Mouse (Mus musculus) cerebellum, adult 2 months (tissue): ENCODE results near the gene Hps4. TPM values are rescaled to one million over a fixed set of nuclear protein-coding genes. Genes with fewer than 3 reads are reported as not detected.
"Not testable (repeated sequence)": the region's sequence is repeated elsewhere in the genome, so short reads cannot be mapped to it uniquely, and the experiment has no call there.

ENCODE experiments used
- DNase-seq, 2 experiments: peaks; one replicate each; pipeline ENCODE4 v3.0.0; 2021
- H3K27ac ChIP-seq: fragments of 200-500 bp; 2 replicates; pipeline ENCODE4 v1.5.1; 2012; ENCODE audit warnings: low read length, control low read depth, inconsistent platforms; ENCODE audit not compliant: insufficient read depth
- H3K27me3 ChIP-seq: fragments of 200-500 bp; 2 replicates; pipeline ENCODE4 v1.6.1; 2012; ENCODE audit warnings: inconsistent platforms, mild to moderate bottlenecking, low read length, moderate library complexity; ENCODE audit not compliant: control insufficient read depth, insufficient read depth
- H3K4me1 ChIP-seq: fragments of 200-500 bp; 2 replicates; pipeline ENCODE4 v1.6.1; 2011; ENCODE audit warnings: low read length; ENCODE audit not compliant: control insufficient read depth, insufficient read depth
- H3K4me3 ChIP-seq: fragments of 200-500 bp; replicated peaks from 2 replicates; pipeline ENCODE3; 2011; ENCODE audit warnings: mild to moderate bottlenecking, low read depth, low read length, control low read depth; ENCODE audit not compliant: insufficient read depth
- CTCF ChIP-seq: fragments of 200-500 bp; IDR thresholded peaks from 2 replicates; pipeline ENCODE4 v1.5.1; 2011; ENCODE audit warnings: low read depth, mild to moderate bottlenecking, control low read depth, low read length, moderate library complexity, borderline replicate concordance; ENCODE audit not compliant: insufficient read depth
- POLR2A ChIP-seq: fragments of 200-500 bp; IDR thresholded peaks from 2 replicates; pipeline ENCODE4 v1.6.1; 2011; ENCODE audit warnings: low read length, control low read depth, borderline replicate concordance; ENCODE audit not compliant: insufficient read depth
- WGBS: fragments of 180-500 bp; shearing (Covaris S2); methylation state at CpG from one replicate; pipeline ENCODE4 v1.1.7; 2018; 5-methylcytosine and 5-hydroxymethylcytosine counted together
- polyA plus RNA-seq: library from polyadenylated mRNA; depleted of rRNA; stranded (reverse); fragments of >200 nt; gene quantifications from 2 replicates; pipeline ENCODE4 v1.2.3, GENCODE M21; 2012

Hps4 gene
- polyA plus RNA-seq, 1 experiment = 47.4 TPM

DNA sequence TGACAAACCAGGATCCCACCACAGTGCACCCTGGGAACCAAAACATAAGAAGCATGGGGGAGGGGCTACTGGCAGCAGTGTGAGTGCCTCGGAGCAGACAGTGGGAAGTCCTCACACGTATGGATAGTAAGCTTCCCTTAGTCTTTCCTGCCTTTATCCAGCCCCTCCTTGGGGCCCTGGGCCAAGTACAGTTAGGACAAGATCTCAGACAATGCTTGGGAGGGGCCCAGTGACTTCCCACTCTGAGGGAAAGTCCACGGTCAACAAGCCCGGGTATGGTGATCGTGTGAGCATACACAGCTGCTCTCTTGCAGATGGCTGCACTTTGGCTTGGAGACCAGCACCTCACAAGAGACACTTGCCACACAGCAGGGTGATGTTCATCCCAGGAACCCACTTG, 25.6 kb upstream of the Hps4 start:
- WGBS = 25% methylated on average over 5 of the region's 5 CpGs
- Histone ChIP-seq H3K27me3 (no peaks in the 10 kb centered on the region), H3K27ac (no peak overlapping the region), H3K4me1 (peaks cover 11% of the 10 kb centered on the region), H3K4me3 (no peak overlapping the region)
- TF ChIP-seq CTCF (no peak), POLR2A (no peak)
- DNase-seq = no peak

DNA sequence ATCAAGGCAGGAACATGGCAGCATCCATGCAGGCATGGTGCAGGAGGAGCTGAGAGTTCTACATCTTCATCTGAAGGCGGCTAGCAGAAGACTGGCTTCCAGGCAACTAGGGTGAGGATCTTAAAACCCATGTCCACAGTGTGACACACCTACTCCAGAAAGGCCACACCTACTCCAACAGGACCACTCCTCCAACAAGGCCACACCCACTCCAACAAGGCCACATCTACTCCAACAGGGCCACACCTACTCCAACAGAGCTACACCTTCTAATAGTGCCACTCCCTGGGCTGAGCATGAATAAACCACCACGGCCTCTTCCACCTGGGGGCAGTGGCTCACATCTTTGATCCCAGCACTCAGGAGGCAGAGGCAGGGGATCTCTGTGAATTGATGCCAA, 23.5 kb upstream of the Hps4 start:
- 77% methylated on average over 2 of the region's 2 CpGs for WGBS
- H3K4me1 ChIP-seq = peaks cover 11% of the 10 kb centered on the region
- H3K4me3 ChIP-seq, DNase-seq, H3K27ac ChIP-seq, H3K27me3 ChIP-seq: not testable (repeated sequence)

DNA sequence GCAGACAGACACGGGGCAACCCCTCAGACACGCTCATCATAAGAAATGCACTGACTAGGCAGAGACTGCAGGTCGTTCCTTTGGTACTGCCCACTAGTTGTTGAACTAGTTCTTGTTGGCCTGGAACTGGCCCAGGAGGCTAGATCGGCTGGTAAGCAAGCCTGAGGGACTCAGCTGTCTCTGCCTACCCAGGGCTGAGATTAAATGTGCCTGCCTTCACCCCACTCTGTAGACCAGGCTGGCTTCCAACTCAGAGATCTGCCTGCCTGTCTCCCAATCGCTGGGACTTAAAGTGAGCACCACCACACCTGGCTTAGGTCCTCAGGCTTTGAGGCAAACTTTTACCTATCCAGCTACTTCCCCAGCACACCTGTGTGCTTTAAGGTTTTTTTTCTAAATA, 22.5 kb upstream of the Hps4 start:
- Histone ChIP-seq H3K4me1 (peaks cover 11% of the 10 kb centered on the region), H3K4me3 (no peak overlapping the region), H3K27ac (no peak overlapping the region), H3K27me3 (no peaks in the 10 kb centered on the region)
- TF ChIP-seq POLR2A (no peak), CTCF (no peak)
- no peak for DNase-seq
- 56% methylated on average over 5 of the region's 5 CpGs for WGBS

DNA sequence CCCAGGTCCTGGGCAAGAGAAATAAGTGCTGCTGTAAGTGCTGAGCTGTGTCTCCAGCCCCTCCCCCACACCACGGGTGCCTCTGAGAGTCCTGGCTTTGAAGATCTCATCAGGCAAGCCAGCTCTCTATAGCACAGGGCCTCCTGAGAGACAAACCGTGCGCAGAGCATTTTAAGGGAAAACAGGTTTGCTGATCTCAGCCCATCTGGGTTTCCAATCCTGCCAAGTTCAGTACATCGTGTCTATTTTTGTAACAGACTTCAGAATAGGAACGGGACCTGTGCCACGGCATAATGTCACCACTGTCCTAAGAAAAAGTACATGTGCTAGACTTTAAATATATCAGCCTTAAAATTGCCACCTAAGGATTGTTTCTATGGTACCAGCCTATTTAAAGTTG, 21.9 kb upstream of the Hps4 start:
- H3K4me1 ChIP-seq = peaks cover 11% of the 10 kb centered on the region
- H3K27ac ChIP-seq = no peak overlapping the region
- no peaks in the 10 kb centered on the region for H3K27me3 ChIP-seq
- 12% methylated on average over 6 of the region's 6 CpGs for WGBS
- no peak overlapping the region for H3K4me3 ChIP-seq
- DNase-seq = peak; percentile 54 to 79
- TF ChIP-seq POLR2A (no peak), CTCF (no peak)

DNA sequence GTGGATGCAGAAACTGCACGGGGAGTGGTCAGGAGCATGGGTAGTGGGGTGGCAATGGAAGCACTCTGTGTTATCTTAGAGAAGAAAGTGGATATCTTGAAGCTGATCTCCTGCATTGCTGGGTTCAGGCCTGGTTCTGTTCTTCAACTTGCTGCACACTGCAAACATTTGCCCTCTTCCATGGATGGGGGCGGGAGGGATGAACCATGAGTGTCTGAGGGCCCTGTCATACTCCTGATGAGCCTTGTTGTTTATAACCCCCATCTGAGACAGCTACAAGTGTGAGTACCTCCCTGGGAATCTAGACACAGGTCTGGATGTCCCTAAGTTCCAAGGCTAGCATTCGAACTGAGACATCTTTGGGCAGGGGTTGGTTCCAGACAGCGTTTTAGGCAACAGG, 21.5 kb upstream of the Hps4 start:
- DNase-seq = no peak
- 63% methylated on average over 4 of the region's 4 CpGs for WGBS
- no peak overlapping the region for H3K4me3 ChIP-seq
- no peak for TF ChIP-seq POLR2A
- TF ChIP-seq CTCF = no peak
- H3K4me1 ChIP-seq = peaks cover 11% of the 10 kb centered on the region
- H3K27ac ChIP-seq = no peak overlapping the region
- H3K27me3 ChIP-seq = no peaks in the 10 kb centered on the region

DNA sequence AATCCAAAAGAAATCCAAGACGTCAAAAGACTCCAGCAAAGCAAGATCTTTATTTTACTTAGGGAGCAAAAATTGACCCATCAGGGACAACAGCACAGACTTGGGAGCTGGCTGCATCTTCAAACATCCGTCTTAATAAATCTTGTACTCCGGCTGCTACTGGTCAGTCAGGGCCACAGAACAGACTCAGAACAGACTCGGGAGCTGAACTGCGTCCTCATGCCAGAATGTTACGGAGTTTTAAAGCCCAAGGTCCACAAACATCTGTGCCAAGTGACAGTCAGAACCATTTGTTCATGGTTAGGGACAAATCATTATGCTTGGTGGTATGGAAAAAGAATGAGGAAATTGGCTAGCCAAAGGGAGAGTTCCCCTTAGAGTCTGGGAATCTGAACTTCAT, 19.6 kb upstream of the Hps4 start:
- no peak for TF ChIP-seq CTCF
- no peak for TF ChIP-seq POLR2A
- no peak overlapping the region for H3K4me3 ChIP-seq
- no peak for DNase-seq
- 76% methylated on average over 6 of the region's 6 CpGs for WGBS
- no peak overlapping the region for H3K27ac ChIP-seq
- peaks cover 19% of the 10 kb centered on the region for H3K4me1 ChIP-seq
- no peaks in the 10 kb centered on the region for H3K27me3 ChIP-seq

DNA sequence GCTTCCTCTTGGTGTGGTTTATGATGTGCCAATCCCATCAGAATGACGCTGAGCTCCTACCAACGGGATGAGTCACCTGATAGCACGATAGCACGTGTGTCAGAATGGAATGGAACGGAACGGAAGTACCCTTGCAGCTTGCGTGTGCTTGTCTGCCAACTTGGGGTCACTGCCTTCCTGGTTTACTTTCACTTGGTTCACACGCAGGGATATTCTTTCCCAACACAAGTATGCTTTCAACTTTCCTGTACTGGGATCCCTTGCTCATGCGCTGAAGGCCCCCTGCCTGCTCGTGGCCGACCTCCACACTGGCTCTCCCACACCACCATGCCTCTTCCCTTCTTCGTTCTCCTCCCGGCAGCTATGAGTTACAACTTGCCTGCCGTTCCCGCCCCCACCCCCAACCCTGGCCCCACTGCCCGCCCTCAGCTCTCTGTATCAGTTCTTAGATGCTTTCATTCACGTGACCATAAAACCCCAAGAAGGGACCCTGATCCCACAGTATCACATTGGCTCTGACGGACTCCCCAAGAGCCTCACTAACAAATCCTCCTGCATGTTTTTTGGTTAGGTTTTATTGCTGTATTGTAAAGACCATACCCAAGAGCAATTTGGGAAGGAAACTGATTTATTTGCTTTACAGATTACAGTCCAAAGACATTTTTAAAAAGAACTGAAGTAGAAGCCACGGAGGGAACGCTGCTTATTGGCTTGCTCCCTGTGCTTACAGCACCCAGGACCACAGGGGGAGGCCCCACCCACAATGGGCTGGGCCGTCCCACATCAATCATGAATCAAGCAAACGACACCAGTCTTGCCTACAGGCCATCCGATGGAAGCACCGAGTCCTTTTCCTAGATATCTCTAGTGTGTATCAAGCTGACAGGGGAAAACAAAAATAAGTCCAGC, 18.0 kb upstream of the Hps4 start:
- Histone ChIP-seq H3K27ac (no peak overlapping the region), H3K4me1 (peaks cover 19% of the 10 kb centered on the region), H3K4me3 (no peak overlapping the region), H3K27me3 (no peaks in the 10 kb centered on the region)
- 36% methylated on average over 24 of the region's 24 CpGs for WGBS
- no peak for TF ChIP-seq CTCF
- TF ChIP-seq POLR2A = no peak
- no peak for DNase-seq

DNA sequence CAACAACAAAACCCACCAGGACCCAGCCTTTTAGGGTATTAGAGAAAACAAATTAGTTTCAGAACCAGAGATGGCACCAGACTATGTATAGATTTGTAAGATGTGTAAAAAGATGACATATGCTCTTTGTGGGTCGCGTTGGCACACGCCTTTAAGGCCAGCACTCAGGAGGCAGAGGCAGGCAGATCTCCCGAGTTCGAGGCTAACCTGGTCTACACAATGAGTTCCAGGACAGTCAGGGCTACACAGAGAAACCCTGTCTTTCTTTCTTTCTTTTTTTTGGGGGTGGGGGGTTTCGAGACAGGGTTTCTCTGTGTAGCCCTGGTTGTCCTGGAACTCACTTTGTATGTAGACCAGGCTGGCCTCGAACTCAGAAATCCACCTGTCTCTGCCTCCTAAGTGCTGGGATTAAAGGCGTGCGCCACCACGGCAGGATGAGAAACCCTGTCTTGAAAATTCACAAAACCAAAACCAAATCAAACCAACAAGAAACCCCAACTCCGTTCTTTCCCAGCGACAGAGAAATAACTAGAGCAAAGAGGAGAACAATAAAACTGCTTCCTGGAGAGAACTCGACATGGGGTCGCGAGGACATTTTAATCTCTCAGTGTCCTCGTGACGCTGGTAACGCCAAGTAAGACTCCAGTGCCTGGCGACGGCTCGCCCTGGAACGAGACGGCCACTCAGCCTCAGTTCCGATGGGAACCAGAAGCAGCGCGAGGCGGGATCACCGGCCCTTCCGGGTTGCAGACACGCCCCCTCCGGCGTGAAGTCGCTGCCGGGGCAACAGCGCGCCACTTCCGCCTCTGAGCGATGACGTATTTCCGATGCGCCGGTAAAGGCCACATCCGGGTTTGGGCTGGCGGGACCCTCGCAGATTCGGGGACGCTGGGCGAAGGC, 17.1 kb upstream of the Hps4 start, which contains the start of gene Tfip11:
TSS of gene Tfip11 (plus strand) at position 813 of the 900 bp plus-strand sequence.
- peak within 1 kb of the TSS; percentile 94 for H3K4me3 ChIP-seq
- TF ChIP-seq CTCF = no peak
- peak; percentile 78; the same call in 1 of the 2 replicates for TF ChIP-seq POLR2A
- H3K4me1 ChIP-seq = peaks cover 14% of the 10 kb centered on the region
- peak; percentile 95 to 97 for DNase-seq
- H3K27me3 ChIP-seq = no peaks in the 10 kb centered on the region
- H3K27ac ChIP-seq = peak within 1 kb of the TSS; percentile 21; the same call in 1 of the 2 replicates
- 9% methylated on average over 48 of the region's 48 CpGs for WGBS
